Mouse (Mus musculus) testis, adult 2 months (tissue): ENCODE data around the gene Faap20. TPM values are rescaled to one million over a fixed set of nuclear protein-coding genes. Genes with fewer than 3 reads are reported as not detected.

ENCODE experiments used
- H3K27ac ChIP-seq: fragments of 200-500 bp; 2 replicates; pipeline ENCODE4 v1.5.1; 2012; ENCODE audit warnings: low read depth, low read length; ENCODE audit not compliant: control insufficient read depth, insufficient read depth
- H3K27me3 ChIP-seq: fragments of 200-500 bp; 2 replicates; pipeline ENCODE4 v1.6.1; 2012; ENCODE audit warnings: mild to moderate bottlenecking, low read length, moderate library complexity; ENCODE audit not compliant: control insufficient read depth, insufficient read depth
- H3K36me3 ChIP-seq: fragments of 200-500 bp; 2 replicates; pipeline ENCODE4 v1.6.1; 2012; ENCODE audit warnings: mild to moderate bottlenecking, low read length; ENCODE audit not compliant: control insufficient read depth, insufficient read depth
- H3K4me1 ChIP-seq: fragments of 200-500 bp; 2 replicates; pipeline ENCODE4 v1.6.1; 2012; ENCODE audit warnings: low read length; ENCODE audit not compliant: control insufficient read depth, insufficient read depth
- H3K4me3 ChIP-seq: fragments of 200-500 bp; 2 replicates; pipeline ENCODE4 v1.5.1; 2012; ENCODE audit warnings: low read depth, mild to moderate bottlenecking, low read length, moderate library complexity, mixed read lengths; ENCODE audit not compliant: control insufficient read depth
- CTCF ChIP-seq: fragments of 200-500 bp; IDR thresholded peaks from 2 replicates; pipeline ENCODE4 v1.5.1; 2012; ENCODE audit warnings: low read depth, mild to moderate bottlenecking, inconsistent platforms, low read length, moderate library complexity; ENCODE audit not compliant: control insufficient read depth, insufficient read depth, insufficient replicate concordance
- POLR2A ChIP-seq: fragments of 200-500 bp; IDR thresholded peaks from 2 replicates; pipeline ENCODE4 v1.6.1; 2012; ENCODE audit warnings: low read depth, mild to moderate bottlenecking, inconsistent platforms, low read length, moderate library complexity; ENCODE audit not compliant: control insufficient read depth
- polyA plus RNA-seq: library from polyadenylated mRNA; depleted of rRNA; stranded (reverse); fragments of >200 nt; gene quantifications from 2 replicates; pipeline ENCODE4 v1.2.3, GENCODE M21; 2012; rRNA removed

Gene Faap20
- polyA plus RNA-seq, 1 experiment: 12.4 TPM

DNA sequence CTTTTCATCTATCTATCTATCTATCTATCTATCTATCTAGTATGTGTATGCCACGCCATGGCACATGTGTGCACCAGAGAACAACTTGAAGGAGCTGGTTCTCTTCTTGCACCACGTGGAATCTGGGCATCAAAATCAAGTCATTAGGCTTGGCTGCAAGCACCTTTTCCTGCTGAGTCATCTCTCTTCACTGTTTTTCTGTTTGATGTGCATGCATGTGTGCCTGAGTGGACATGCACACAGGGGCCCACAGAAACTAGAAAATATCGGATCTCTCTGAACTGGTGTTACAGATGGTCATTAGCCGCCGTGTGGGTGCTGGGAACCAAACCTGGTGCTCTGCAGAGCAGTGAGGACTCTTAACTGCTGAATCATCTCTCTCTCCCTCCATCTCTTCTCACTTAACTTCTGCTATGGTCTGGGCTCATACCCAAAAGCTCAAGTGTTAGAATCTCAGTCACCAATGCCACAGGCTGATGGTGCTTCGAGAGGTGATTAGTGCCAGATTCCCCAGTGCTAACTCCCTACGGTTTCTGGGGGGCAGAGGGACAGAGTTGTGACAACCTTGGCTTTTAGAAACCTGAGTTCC lies 55.0 kb downstream of the Faap20 start:
- TF ChIP-seq POLR2A (no peak), CTCF (no peak)
- Histone ChIP-seq H3K4me1 (no peaks in the 10 kb centered on the region; the same call in 1 of the 2 replicates), H3K27me3 (no peaks in the 10 kb centered on the region), H3K27ac (no peak overlapping the region), H3K4me3 (no peak overlapping the region), H3K36me3 (no peaks in the 10 kb centered on the region)

DNA sequence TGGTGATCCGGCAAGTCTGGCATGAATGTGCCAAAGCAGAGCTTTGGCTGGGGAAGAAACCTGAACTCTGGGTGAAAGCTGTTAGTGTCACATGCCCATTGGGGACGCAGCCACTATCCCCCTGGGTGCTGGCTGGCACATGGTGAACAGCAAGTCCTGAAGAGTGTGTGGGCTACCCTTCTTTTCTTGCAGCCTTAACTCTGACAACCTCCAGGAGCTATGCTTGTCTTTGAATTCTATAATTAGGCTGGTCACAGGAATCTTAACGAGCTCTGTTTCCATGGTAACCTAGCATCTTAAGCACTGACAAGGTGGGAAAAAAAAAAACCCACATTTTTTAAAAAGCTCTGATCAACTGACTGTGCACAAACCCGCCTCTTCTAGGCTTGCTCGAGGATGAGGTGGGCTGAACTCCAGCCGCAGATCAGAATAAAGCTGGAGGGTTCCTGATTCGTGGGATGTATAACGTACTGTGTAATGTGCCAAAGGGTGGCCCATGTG lies 56.0 kb downstream of the Faap20 start:
- H3K27ac ChIP-seq: no peak overlapping the region
- H3K4me3 ChIP-seq: no peak overlapping the region
- no peaks in the 10 kb centered on the region for H3K27me3 ChIP-seq
- no peaks in the 10 kb centered on the region for H3K36me3 ChIP-seq
- TF ChIP-seq POLR2A: no peak
- TF ChIP-seq CTCF: no peak
- H3K4me1 ChIP-seq: no peaks in the 10 kb centered on the region

Other genes with a start within 250 kb of the Faap20 start
- gene Plch2, start 193.0 kb upstream of the Faap20 start, polyA plus RNA-seq: 1.9 and 3.4 TPM in 2 replicates
- 3.1 and 3.5 TPM in 2 replicates for gene Pex10, start 182.8 kb upstream of the Faap20 start, polyA plus RNA-seq
- 59.5 and 64.6 TPM in 2 replicates for gene Rer1, start 163.4 kb upstream of the Faap20 start, polyA plus RNA-seq
- gene Morn1, start 163.2 kb upstream of the Faap20 start, polyA plus RNA-seq: 44.0 and 47.5 TPM in 2 replicates
- gene Ski, start 27.2 kb upstream of the Faap20 start, polyA plus RNA-seq: 5.0 and 6.4 TPM in 2 replicates
- 16.5 and 21.1 TPM in 2 replicates for gene Prkcz, start 111.6 kb downstream of the Faap20 start, polyA plus RNA-seq
- 0.17 and 0.26 TPM in 2 replicates for gene Gabrd, start 148.3 kb downstream of the Faap20 start, polyA plus RNA-seq
- gene Cfap74, start 159.4 kb downstream of the Faap20 start, polyA plus RNA-seq: 79.6 and 79.9 TPM in 2 replicates
- 24.8 and 30.0 TPM in 2 replicates for gene Tmem52, start 219.3 kb downstream of the Faap20 start, polyA plus RNA-seq
- gene Gnb1, start 241.6 kb downstream of the Faap20 start, polyA plus RNA-seq: 356 and 422 TPM in 2 replicates